Mouse (Mus musculus) hindbrain, embryonic 16.5 days (tissue): ENCODE data around the gene Rnf121. TPM values are rescaled to one million over a fixed set of nuclear protein-coding genes. Genes with fewer than 3 reads are reported as not detected.

Source experiments
- polyA plus RNA-seq: library from polyadenylated mRNA; unstranded; fragments of >200 nt; fragmentation: Nextera tagmentation; extraction: Ambion mirVana; gene quantifications from 2 replicates; pipeline ENCODE4 v1.2.1, GENCODE M21; 2015

The Rnf121 gene
- polyA plus RNA-seq, 1 experiment from 2014 or later, result 35.9 TPM

Other genes starting within 250 kb of the Rnf121 start
- gene Phox2a, start 247.2 kb downstream of the Rnf121 start, polyA plus RNA-seq, result 1.1 and 1.8 TPM in 2 replicates
- gene Inppl1, start 227.2 kb downstream of the Rnf121 start, polyA plus RNA-seq, result 9.3 and 14.3 TPM in 2 replicates
- 1.5 and 2.5 TPM in 2 replicates for gene Folr2, start 208.3 kb downstream of the Rnf121 start, polyA plus RNA-seq
- gene Anapc15, start 201.8 kb downstream of the Rnf121 start, polyA plus RNA-seq, result 72.2 and 72.7 TPM in 2 replicates
- gene Folr1, start 194.7 kb downstream of the Rnf121 start, polyA plus RNA-seq, result 60.3 and 70.1 TPM in 2 replicates
- 159 and 164 TPM in 2 replicates for gene Lamtor1, start 159.6 kb downstream of the Rnf121 start, polyA plus RNA-seq
- gene Tomt, start 159.1 kb downstream of the Rnf121 start, polyA plus RNA-seq, result 0.38 and 0.62 TPM in 2 replicates
- 11.6 and 15.0 TPM in 2 replicates for gene Lrrc51, start 131.6 kb downstream of the Rnf121 start, polyA plus RNA-seq
- gene Numa1, start 131.4 kb downstream of the Rnf121 start, polyA plus RNA-seq, result 32.7 and 38.9 TPM in 2 replicates
- gene Il18bp, start 46.8 kb downstream of the Rnf121 start, polyA plus RNA-seq, result 4.1 and 4.7 TPM in 2 replicates
- gene Xndc1, start within 50 bp of the Rnf121 start, polyA plus RNA-seq, result 24.6 and 26.9 TPM in 2 replicates
- gene Xntrpc, start 244 bp upstream of the Rnf121 start, polyA plus RNA-seq, result 0.63 and 1.3 TPM in 2 replicates
- not detected in 2 replicates for gene Trpc2, start 17.6 kb upstream of the Rnf121 start, polyA plus RNA-seq
- 0.19 and 1.4 TPM in 2 replicates for gene Art1, start 36.3 kb upstream of the Rnf121 start, polyA plus RNA-seq
- 0.23 and 0.35 TPM in 2 replicates for gene Art5, start 44.0 kb upstream of the Rnf121 start, polyA plus RNA-seq
- not detected in 2 replicates for gene Chrna10, start 51.4 kb upstream of the Rnf121 start, polyA plus RNA-seq
- 15.1 and 19.4 TPM in 2 replicates for gene Nup98, start 144.7 kb upstream of the Rnf121 start, polyA plus RNA-seq
- 63.5 and 67.0 TPM in 2 replicates for gene Pgap2, start 144.7 kb upstream of the Rnf121 start, polyA plus RNA-seq
- 19.5 and 20.9 TPM in 2 replicates for gene Rhog, start 190.6 kb upstream of the Rnf121 start, polyA plus RNA-seq
- 15.1 and 17.4 TPM in 2 replicates for gene Stim1, start 202.3 kb upstream of the Rnf121 start, polyA plus RNA-seq